Mouse (Mus musculus): ENCODE results near the gene Sept5. TPM values are rescaled to one million over a fixed set of nuclear protein-coding genes. Genes with fewer than 3 reads are reported as not detected.

The Sept5 gene
- total and polyA plus RNA-seq, 2 experiments from 2014 or later: 195 to 286 TPM

GRCm38 (mm10) chr16:18622916-18623750 is 6.6 kb downstream of the Sept5 start:
- 52% methylated on average over 29 of the region's 29 CpGs for WGBS
- H3K4me3 ChIP-seq (ENCODE audit: low read length): no peak overlapping the region
- TF ChIP-seq CTCF (IDR thresholded peaks at IDR 0.05; ENCODE audit: low read depth): peak; percentile 32; the same call in 1 of the 2 replicates
- H3K9ac ChIP-seq (replicated peaks; ENCODE audit: low read length): no peak overlapping the region
- H3K27me3 ChIP-seq (ENCODE audit: insufficient read depth, low read length): peaks cover 42% of the 10 kb centered on the region
- DNase-seq (ENCODE audit: low spot score) (peak; percentile 46), ATAC-seq (no peak)
- no peak overlapping the region for H3K4me2 ChIP-seq (ENCODE audit: low read depth, low read length)
- H3K27ac ChIP-seq: no peak overlapping the region
- no peaks in the 10 kb centered on the region for H3K9me3 ChIP-seq (ENCODE audit: low read length)
- peaks cover 29% of the 10 kb centered on the region for H3K36me3 ChIP-seq (ENCODE audit: insufficient read depth, low read length)
- peaks cover 29% of the 10 kb centered on the region for H3K4me1 ChIP-seq (ENCODE audit: insufficient read depth, low read length)

GRCm38 (mm10) chr16:18622019-18622418 is 7.7 kb downstream of the Sept5 start, which contains the start of gene Gp1bb:
Gene Gp1bb (minus strand): TSS chr16:18622403.
- DNase-seq (ENCODE audit: low spot score) (no peak), ATAC-seq (no peak)
- Histone ChIP-seq H3K9ac (replicated peaks; ENCODE audit: low read length) (peak within 1 kb of the TSS; percentile 43; the same call in 1 of the 2 replicates), H3K4me2 (ENCODE audit: low read depth, low read length) (peak within 1 kb of the TSS; percentile 69), H3K9me3 (ENCODE audit: low read length) (no peaks in the 10 kb centered on the region), H3K4me1 (ENCODE audit: insufficient read depth, low read length) (peaks cover 22% of the 10 kb centered on the region; the same call in 1 of the 2 replicates), H3K27me3 (ENCODE audit: insufficient read depth, low read length) (peaks cover 42% of the 10 kb centered on the region), H3K4me3 (ENCODE audit: low read length) (peak within 1 kb of the TSS; percentile 36; the same call in 1 of the 2 replicates), H3K36me3 (ENCODE audit: insufficient read depth, low read length) (peaks cover 29% of the 10 kb centered on the region), H3K27ac (no peak within 1 kb of the TSS)
- no peak for TF ChIP-seq CTCF (IDR thresholded peaks at IDR 0.05; ENCODE audit: low read depth)
- WGBS: 27% methylated on average over 17 of the region's 17 CpGs

GRCm38 (mm10) chr16:18621362-18622001 is 8.3 kb downstream of the Sept5 start:
- TF ChIP-seq CTCF (IDR thresholded peaks at IDR 0.05; ENCODE audit: low read depth): no peak
- 17% methylated on average over 38 of the region's 38 CpGs for WGBS
- H3K4me3 ChIP-seq (ENCODE audit: low read length): peak overlapping the region; percentile 36
- peaks cover 42% of the 10 kb centered on the region for H3K27me3 ChIP-seq (ENCODE audit: insufficient read depth, low read length)
- no peak overlapping the region for H3K27ac ChIP-seq
- peaks cover 29% of the 10 kb centered on the region for H3K36me3 ChIP-seq (ENCODE audit: insufficient read depth, low read length)
- H3K4me1 ChIP-seq (ENCODE audit: insufficient read depth, low read length): peaks cover 21% of the 10 kb centered on the region; the same call in 1 of the 2 replicates
- ATAC-seq (no peak), DNase-seq (ENCODE audit: low spot score) (no peak)
- H3K4me2 ChIP-seq (ENCODE audit: low read depth, low read length): peak overlapping the region; percentile 69
- peak overlapping the region; percentile 43; the same call in 1 of the 2 replicates for H3K9ac ChIP-seq (replicated peaks; ENCODE audit: low read length)
- H3K9me3 ChIP-seq (ENCODE audit: low read length): no peaks in the 10 kb centered on the region

GRCm38 (mm10) chr16:18620601-18621361 is 9.0 kb downstream of the Sept5 start:
- H3K36me3 ChIP-seq (ENCODE audit: insufficient read depth, low read length): peaks cover 29% of the 10 kb centered on the region
- 6% methylated on average over 69 of the region's 74 CpGs for WGBS

GRCm38 (mm10) chr16:18620201-18620600 is 9.6 kb downstream of the Sept5 start:
- no peak for TF ChIP-seq CTCF (IDR thresholded peaks at IDR 0.05; ENCODE audit: low read depth)
- peak overlapping the region; percentile 69 for H3K4me2 ChIP-seq (ENCODE audit: low read depth, low read length)
- H3K9ac ChIP-seq (replicated peaks; ENCODE audit: low read length): no peak overlapping the region
- 24% methylated on average over 6 of the region's 6 CpGs for WGBS
- ATAC-seq: peak; percentile 13
- H3K36me3 ChIP-seq (ENCODE audit: insufficient read depth, low read length): peaks cover 29% of the 10 kb centered on the region
- peaks cover 16% of the 10 kb centered on the region; the same call in 1 of the 2 replicates for H3K4me1 ChIP-seq (ENCODE audit: insufficient read depth, low read length)
- peaks cover 39% of the 10 kb centered on the region for H3K27me3 ChIP-seq (ENCODE audit: insufficient read depth, low read length)
- H3K9me3 ChIP-seq (ENCODE audit: low read length): no peaks in the 10 kb centered on the region
- DNase-seq (ENCODE audit: low spot score): peak; percentile 49
- H3K4me3 ChIP-seq (ENCODE audit: low read length): peak overlapping the region; percentile 36; the same call in 1 of the 2 replicates
- H3K27ac ChIP-seq: no peak overlapping the region

More at GRCm38 (mm10) chr16:18620601-18621361, 9.0 kb downstream of the Sept5 start:
- ATAC-seq (peak; percentile 52), DNase-seq (ENCODE audit: low spot score) (peak; percentile 78)
- no peak for TF ChIP-seq CTCF (IDR thresholded peaks at IDR 0.05; ENCODE audit: low read depth)
- Histone ChIP-seq H3K9me3 (ENCODE audit: low read length) (no peaks in the 10 kb centered on the region), H3K4me2 (ENCODE audit: low read depth, low read length) (peak overlapping the region; percentile 69), H3K4me3 (ENCODE audit: low read length) (peak overlapping the region; percentile 36), H3K9ac (replicated peaks; ENCODE audit: low read length) (peak overlapping the region; percentile 43; the same call in 1 of the 2 replicates), H3K27me3 (ENCODE audit: insufficient read depth, low read length) (peaks cover 42% of the 10 kb centered on the region), H3K4me1 (ENCODE audit: insufficient read depth, low read length) (peaks cover 16% of the 10 kb centered on the region; the same call in 1 of the 2 replicates), H3K27ac (no peak overlapping the region)

GRCm38 (mm10) chr16:18619110-18619509 is 10.6 kb downstream of the Sept5 start:
- ATAC-seq: no peak
- H3K27me3 ChIP-seq (ENCODE audit: insufficient read depth, low read length): peaks cover 34% of the 10 kb centered on the region
- WGBS: 43% methylated on average over 4 of the region's 4 CpGs

More at GRCm38 (mm10) chr16:18619110-18619509, 10.6 kb downstream of the Sept5 start:
- no peak for TF ChIP-seq CTCF (IDR thresholded peaks at IDR 0.05; ENCODE audit: low read depth)
- Histone ChIP-seq H3K4me2 (ENCODE audit: low read depth, low read length) (no peak overlapping the region), H3K4me3 (ENCODE audit: low read length) (no peak overlapping the region), H3K4me1 (ENCODE audit: insufficient read depth, low read length) (peaks cover 16% of the 10 kb centered on the region; the same call in 1 of the 2 replicates), H3K9ac (replicated peaks; ENCODE audit: low read length) (no peak overlapping the region), H3K36me3 (ENCODE audit: insufficient read depth, low read length) (peaks cover 20% of the 10 kb centered on the region; the same call in 1 of the 2 replicates), H3K27ac (no peak overlapping the region), H3K9me3 (ENCODE audit: low read length) (no peaks in the 10 kb centered on the region)
- DNase-seq (ENCODE audit: low spot score): no peak

Measured in hindbrain, postnatal 0 days (tissue).